Comparison of ENCODE assay signal across 9 mouse cellular contexts in genomic region chr10:116727702-116728298, GRCm38 (mm10).
DNase-seq lines count a peak whose midpoint lies in the region; ATAC-seq and TF ChIP-seq lines count a peak whose summit lies in the region.
"Had no signal": no experiment of that assay in that cellular context is flagged by ENCODE, and none has a peak within 500 bp of the region (broad histone marks: within the 10 kb centered on the region; RNA-seq: fewer than 3 reads in every experiment).

No protein-coding gene starts in this region.

- DNase-seq in kidney, postnatal 14 days: no peak
- DNase-seq in embryonic facial prominence, embryonic 10.5 days (ENCODE audit: low spot score): peak; percentile 13
- DNase-seq in layer of hippocampus, adult 11-12 months (ENCODE audit: low spot score): no peak
- DNase-seq: cerebellum, adult 8-10 months; heart, postnatal 10 days had no signal

- H3K9me3 ChIP-seq in kidney, embryonic 16.5 days (ENCODE audit: low read length): no peaks in the 10 kb centered on the region
- H3K9me3 ChIP-seq in embryonic facial prominence, embryonic 10.5 days: no peaks in the 10 kb centered on the region
- no peaks in the 10 kb centered on the region for H3K9me3 ChIP-seq in intestine, postnatal 0 days (ENCODE audit: control insufficient read depth)
- no peaks in the 10 kb centered on the region for H3K9me3 ChIP-seq in neural tube, embryonic 12.5 days

- H3K4me3 ChIP-seq in kidney, embryonic 16.5 days (ENCODE audit: low read length): peak overlapping the region; percentile 17
- peak overlapping the region; percentile 32 for H3K4me3 ChIP-seq in embryonic facial prominence, embryonic 10.5 days
- no peak overlapping the region for H3K4me3 ChIP-seq in intestine, postnatal 0 days (ENCODE audit: low read depth, low read length)
- no peak overlapping the region for H3K4me3 ChIP-seq in neural tube, embryonic 12.5 days

- no peak for TF ChIP-seq CTCF in intestine, postnatal 0 days (IDR thresholded peaks at IDR 0.05; ENCODE audit: low read depth)

- no peak for ATAC-seq in kidney, embryonic 16.5 days (ENCODE audit: low FRiP score, low TSS enrichment)
- ATAC-seq in intestine, postnatal 0 days: no peak
- ATAC-seq in neural tube, embryonic 12.5 days (ENCODE audit: low FRiP score, low read depth): no peak
- ATAC-seq in monocyte, adult 5-6 weeks (replicated peaks; ENCODE audit: insufficient number of reproducible peaks, low FRiP score, low TSS enrichment, poor library complexity, severe bottlenecking): no peak

- H3K27me3 ChIP-seq in kidney, embryonic 16.5 days (ENCODE audit: insufficient read depth, low read length): no peaks in the 10 kb centered on the region
- peaks cover 2% of the 10 kb centered on the region for H3K27me3 ChIP-seq in embryonic facial prominence, embryonic 10.5 days (replicated peaks; ENCODE audit: low read depth, poor library complexity, severe bottlenecking)
- H3K27me3 ChIP-seq in intestine, postnatal 0 days (replicated peaks; ENCODE audit: control insufficient read depth, insufficient read depth, low read length): no peaks in the 10 kb centered on the region
- no peaks in the 10 kb centered on the region for H3K27me3 ChIP-seq in neural tube, embryonic 12.5 days (replicated peaks)

- 23% methylated on average over 14 of the region's 14 CpGs for whole genome bisulfite sequencing in kidney, embryonic 16.5 days
- 25% methylated on average over 14 of the region's 14 CpGs for whole genome bisulfite sequencing in embryonic facial prominence, embryonic 10.5 days
- 38% methylated on average over 14 of the region's 14 CpGs for WGBS in intestine, postnatal 0 days
- 36% methylated on average over 14 of the region's 14 CpGs for WGBS in neural tube, embryonic 12.5 days

- peak overlapping the region; percentile 41 for H3K4me2 ChIP-seq in kidney, embryonic 16.5 days (replicated peaks; ENCODE audit: low read depth, low read length)
- peak overlapping the region; percentile 7 for H3K4me2 ChIP-seq in intestine, postnatal 0 days (replicated peaks; ENCODE audit: low read depth)
- H3K4me2 ChIP-seq in neural tube, embryonic 12.5 days (replicated peaks): peak overlapping the region; percentile 24

- H3K36me3 ChIP-seq in kidney, embryonic 16.5 days (ENCODE audit: insufficient read depth, low read length): no peaks in the 10 kb centered on the region
- H3K36me3 ChIP-seq in embryonic facial prominence, embryonic 10.5 days (replicated peaks): no peaks in the 10 kb centered on the region
- H3K36me3 ChIP-seq in intestine, postnatal 0 days (ENCODE audit: control insufficient read depth, insufficient read depth): no peaks in the 10 kb centered on the region
- no peaks in the 10 kb centered on the region for H3K36me3 ChIP-seq in neural tube, embryonic 12.5 days

- peaks cover 7% of the 10 kb centered on the region; the same call in 1 of the 2 replicates for H3K4me1 ChIP-seq in kidney, embryonic 16.5 days (ENCODE audit: insufficient read depth, low read length)
- H3K4me1 ChIP-seq in embryonic facial prominence, embryonic 10.5 days: peaks cover 20% of the 10 kb centered on the region
- H3K4me1 ChIP-seq in intestine, postnatal 0 days (replicated peaks; ENCODE audit: control insufficient read depth, insufficient read depth, low read length): no peaks in the 10 kb centered on the region
- peaks cover 5% of the 10 kb centered on the region for H3K4me1 ChIP-seq in neural tube, embryonic 12.5 days

- peak overlapping the region; percentile 18 for H3K9ac ChIP-seq in kidney, embryonic 16.5 days (replicated peaks; ENCODE audit: low read length)
- no peak overlapping the region; the same call in 1 of the 2 replicates for H3K9ac ChIP-seq in intestine, postnatal 0 days (ENCODE audit: low read depth, low read length)
- no peak overlapping the region for H3K9ac ChIP-seq in neural tube, embryonic 12.5 days

- H3K27ac ChIP-seq in kidney, embryonic 16.5 days (ENCODE audit: low read length): no peak overlapping the region
- H3K27ac ChIP-seq in embryonic facial prominence, embryonic 10.5 days (replicated peaks): peak overlapping the region; percentile 78
- no peak overlapping the region for H3K27ac ChIP-seq in intestine, postnatal 0 days (ENCODE audit: low read depth, low read length)
- no peak overlapping the region for H3K27ac ChIP-seq in neural tube, embryonic 12.5 days

Comparison
In these comparisons a context has a peak if more than half of its experiments do, and no peak if none do; other contexts are left out.
1. H3K4me3 ChIP-seq: peak in kidney, embryonic 16.5 days (single experiment) and embryonic facial prominence, embryonic 10.5 days (single experiment); none in intestine, postnatal 0 days (single experiment) and neural tube, embryonic 12.5 days (single experiment).
2. Peak in every context shown above with its lines, with median percentiles within 50 percentile points of each other: H3K4me2 ChIP-seq.